Mouse (Mus musculus) midbrain, embryonic 16.5 days (tissue): ENCODE measurements at regions not wholly inside any gene's neighbourhood (a gene's known extent, or its start where the extent isn't known, plus 50 kb on each side); places are given as distances from the start of the nearest gene placed in this dataset.

ENCODE experiments used
- ATAC-seq: fragments of 200-750 bp; cut with Nextera tagmentation; 2 replicates; pipeline ENCODE4 v1.8.0; 2017; ENCODE audit warnings: moderate TSS enrichment
- H3K27ac ChIP-seq: fragments of 300-500 bp; sonication (generic); 2 replicates; pipeline ENCODE4 v1.5.1; 2014; ENCODE audit warnings: mild to moderate bottlenecking, low read length, mixed read lengths
- H3K27me3 ChIP-seq: fragments of 300-500 bp; sonication (generic); 2 replicates; pipeline ENCODE4 v1.6.1; 2014; ENCODE audit warnings: low read depth, low read length, mixed read lengths; ENCODE audit not compliant: control insufficient read depth, insufficient read depth
- H3K36me3 ChIP-seq: fragments of 300-500 bp; sonication (generic); 2 replicates; pipeline ENCODE4 v1.6.1; 2014; ENCODE audit warnings: mild to moderate bottlenecking, low read length, moderate library complexity, mixed read lengths; ENCODE audit not compliant: control insufficient read depth, insufficient read depth
- H3K4me1 ChIP-seq: fragments of 300-500 bp; sonication (generic); 2 replicates; pipeline ENCODE4 v1.6.1; 2014; ENCODE audit warnings: mild to moderate bottlenecking, low read length, mixed read lengths; ENCODE audit not compliant: control insufficient read depth, insufficient read depth
- H3K4me2 ChIP-seq: fragments of 300-500 bp; sonication (generic); 2 replicates; pipeline ENCODE4 v1.6.1; 2014; ENCODE audit warnings: mild to moderate bottlenecking, low read length, mixed read lengths
- H3K4me3 ChIP-seq: fragments of 300-500 bp; sonication (generic); 2 replicates; pipeline ENCODE4 v1.5.1; 2014; ENCODE audit warnings: low read depth, mild to moderate bottlenecking, low read length, moderate library complexity, mixed read lengths
- H3K9ac ChIP-seq: fragments of 300-500 bp; sonication (generic); 2 replicates; pipeline ENCODE4 v1.6.1; 2014; ENCODE audit warnings: low read depth, low read length, mixed read lengths
- H3K9me3 ChIP-seq: fragments of 300-500 bp; sonication (generic); replicated peaks from 2 replicates; pipeline ENCODE4 v1.6.1; 2014; ENCODE audit warnings: mild to moderate bottlenecking, low read length, mixed read lengths; ENCODE audit not compliant: control insufficient read depth, poor library complexity, severe bottlenecking
- WGBS: fragments of 180-500 bp; shearing (Covaris S2); extraction: QIAGEN DNeasy Blood & Tissue Kit; methylation state at CpG from one replicate; pipeline ENCODE4 v1.1.7; 2014; 5-methylcytosine and 5-hydroxymethylcytosine counted together

- no peak for ATAC-seq
- WGBS, result 88% methylated on average over 3 of the region's 3 CpGs
- H3K9me3 ChIP-seq, result no peaks in the 10 kb centered on the region
- no peak overlapping the region for H3K27ac ChIP-seq
- H3K27me3 ChIP-seq, result no peaks in the 10 kb centered on the region
- no peaks in the 10 kb centered on the region for H3K36me3 ChIP-seq
- H3K4me1 ChIP-seq, result no peaks in the 10 kb centered on the region
- no peak overlapping the region for H3K4me2 ChIP-seq
- no peak overlapping the region for H3K9ac ChIP-seq
- H3K4me3 ChIP-seq, result no peak overlapping the region
Measured at GRCm38 (mm10) chr14:40308316-40308715, 584.8 kb downstream of the Sh2d4b start.

GRCm38 (mm10) chr14:40279194-40279593 is 613.9 kb downstream of the Sh2d4b start:
- Histone ChIP-seq H3K27ac (no peak overlapping the region), H3K36me3 (no peaks in the 10 kb centered on the region), H3K4me3 (no peak overlapping the region), H3K4me1 (no peaks in the 10 kb centered on the region), H3K9ac (no peak overlapping the region), H3K4me2 (no peak overlapping the region), H3K27me3 (no peaks in the 10 kb centered on the region), H3K9me3 (no peaks in the 10 kb centered on the region)
- WGBS, result 78% methylated on average over 2 of the region's 2 CpGs
- ATAC-seq, result no peak

- no peak overlapping the region for H3K4me3 ChIP-seq
- H3K4me1 ChIP-seq, result no peaks in the 10 kb centered on the region
- no peak overlapping the region for H3K4me2 ChIP-seq
- H3K27me3 ChIP-seq, result no peaks in the 10 kb centered on the region
- no peaks in the 10 kb centered on the region for H3K9me3 ChIP-seq
- H3K27ac ChIP-seq, result no peak overlapping the region
- no peaks in the 10 kb centered on the region for H3K36me3 ChIP-seq
- H3K9ac ChIP-seq, result no peak overlapping the region
- ATAC-seq, result peak; percentile 68; the same call in 1 of the 2 replicates
- WGBS, result 32% methylated on average over 1 of the region's 1 CpGs
Measured at GRCm38 (mm10) chr14:40275331-40275730, 617.7 kb downstream of the Sh2d4b start.

GRCm38 (mm10) chr14:40261646-40262045 is 631.4 kb downstream of the Sh2d4b start:
- Histone ChIP-seq H3K27me3 (no peaks in the 10 kb centered on the region), H3K4me1 (no peaks in the 10 kb centered on the region), H3K9ac (no peak overlapping the region), H3K36me3 (no peaks in the 10 kb centered on the region), H3K9me3 (no peaks in the 10 kb centered on the region), H3K4me3 (no peak overlapping the region), H3K4me2 (no peak overlapping the region), H3K27ac (no peak overlapping the region)
- 90% methylated on average over 2 of the region's 2 CpGs for WGBS
- ATAC-seq, result no peak

GRCm38 (mm10) chr14:40232084-40232483 is 661.0 kb downstream of the Sh2d4b start:
- H3K9me3 ChIP-seq, result no peaks in the 10 kb centered on the region; the same call in 1 of the 2 replicates
- H3K36me3 ChIP-seq, result no peaks in the 10 kb centered on the region
- no peaks in the 10 kb centered on the region for H3K27me3 ChIP-seq
- H3K4me3 ChIP-seq, result no peak overlapping the region
- no peak overlapping the region for H3K27ac ChIP-seq
- ATAC-seq, result no peak
- H3K4me1 ChIP-seq, result no peaks in the 10 kb centered on the region
- H3K4me2 ChIP-seq, result no peak overlapping the region
- H3K9ac ChIP-seq, result no peak overlapping the region
- 56% methylated on average over 1 of the region's 1 CpGs for WGBS

- 73% methylated on average over 2 of the region's 2 CpGs for WGBS
- Histone ChIP-seq H3K27ac (no peak overlapping the region), H3K9ac (no peak overlapping the region), H3K4me3 (no peak overlapping the region), H3K4me1 (no peaks in the 10 kb centered on the region), H3K4me2 (no peak overlapping the region), H3K9me3 (no peaks in the 10 kb centered on the region), H3K36me3 (no peaks in the 10 kb centered on the region), H3K27me3 (no peaks in the 10 kb centered on the region)
- no peak for ATAC-seq
Measured at GRCm38 (mm10) chr14:40224331-40224730, 668.7 kb downstream of the Sh2d4b start.
